Mouse (Mus musculus): ENCODE measurements around the gene Ces1d. TPM values are rescaled to one million over a fixed set of nuclear protein-coding genes. Genes with fewer than 3 reads are reported as not detected.
"Not testable (repeated sequence)": the region's sequence is repeated elsewhere in the genome, so short reads cannot be mapped to it uniquely, and the experiment has no call there.

The Ces1d gene
- polyA plus RNA-seq, 1 experiment from 2014 or later, result 1.2 TPM

GRCm38 (mm10) chr8:93226471-93226870 is 28.8 kb upstream of the Ces1d start:
- not testable (repeated sequence) for H3K9ac ChIP-seq (replicated peaks; ENCODE audit: low read length); H3K9me3 ChIP-seq (replicated peaks; ENCODE audit: control insufficient read depth, low read length); H3K4me2 ChIP-seq (ENCODE audit: low read depth, low read length); DNase-seq (ENCODE audit: low spot score); H3K27ac ChIP-seq (replicated peaks; ENCODE audit: low read depth, low read length); H3K36me3 ChIP-seq (replicated peaks; ENCODE audit: control insufficient read depth, insufficient read depth, low read depth, low read length); H3K4me3 ChIP-seq (ENCODE audit: low read depth, low read length); H3K4me1 ChIP-seq (ENCODE audit: control insufficient read depth, insufficient read depth, low read length); H3K27me3 ChIP-seq (ENCODE audit: control insufficient read depth, insufficient read depth, low read length); ATAC-seq (replicated peaks; ENCODE audit: insufficient number of reproducible peaks, low FRiP score, low TSS enrichment, low read depth)
- WGBS, result 93% methylated on average over 1 of the region's 1 CpGs

GRCm38 (mm10) chr8:93221896-93222295 is 24.3 kb upstream of the Ces1d start:
- DNase-seq (ENCODE audit: low spot score) (no peak), ATAC-seq (replicated peaks; ENCODE audit: insufficient number of reproducible peaks, low FRiP score, low TSS enrichment, low read depth) (no peak)
- no peaks in the 10 kb centered on the region for H3K27me3 ChIP-seq (ENCODE audit: control insufficient read depth, insufficient read depth, low read length)

GRCm38 (mm10) chr8:93217867-93218266 is 20.2 kb upstream of the Ces1d start:
- no peak for DNase-seq (ENCODE audit: low spot score)
- no peaks in the 10 kb centered on the region for H3K4me1 ChIP-seq (ENCODE audit: control insufficient read depth, insufficient read depth, low read length)
- H3K36me3 ChIP-seq (replicated peaks; ENCODE audit: control insufficient read depth, insufficient read depth, low read depth, low read length), result no peaks in the 10 kb centered on the region
- no peak overlapping the region for H3K9ac ChIP-seq (replicated peaks; ENCODE audit: low read length)
- WGBS, result 78% methylated on average over 4 of the region's 4 CpGs
- H3K4me3 ChIP-seq (ENCODE audit: low read depth, low read length), result no peak overlapping the region
- no peaks in the 10 kb centered on the region for H3K27me3 ChIP-seq (ENCODE audit: control insufficient read depth, insufficient read depth, low read length)
- H3K4me2 ChIP-seq (ENCODE audit: low read depth, low read length), result no peak overlapping the region
- no peak for ATAC-seq (replicated peaks; ENCODE audit: insufficient number of reproducible peaks, low FRiP score, low TSS enrichment, low read depth)
- H3K27ac ChIP-seq (replicated peaks; ENCODE audit: low read depth, low read length), result no peak overlapping the region
- H3K9me3 ChIP-seq (replicated peaks; ENCODE audit: control insufficient read depth, low read length), result no peaks in the 10 kb centered on the region

More at GRCm38 (mm10) chr8:93221896-93222295, 24.3 kb upstream of the Ces1d start:
- H3K4me3 ChIP-seq (ENCODE audit: low read depth, low read length), result no peak overlapping the region
- H3K9ac ChIP-seq (replicated peaks; ENCODE audit: low read length), result no peak overlapping the region
- whole genome bisulfite sequencing, result 81% methylated on average over 3 of the region's 3 CpGs
- no peaks in the 10 kb centered on the region for H3K36me3 ChIP-seq (replicated peaks; ENCODE audit: control insufficient read depth, insufficient read depth, low read depth, low read length)
- no peak overlapping the region for H3K27ac ChIP-seq (replicated peaks; ENCODE audit: low read depth, low read length)
- H3K4me2 ChIP-seq (ENCODE audit: low read depth, low read length), result no peak overlapping the region
- H3K9me3 ChIP-seq (replicated peaks; ENCODE audit: control insufficient read depth, low read length), result no peaks in the 10 kb centered on the region
- H3K4me1 ChIP-seq (ENCODE audit: control insufficient read depth, insufficient read depth, low read length), result no peaks in the 10 kb centered on the region

GRCm38 (mm10) chr8:93217375-93217774 is 19.7 kb upstream of the Ces1d start:
- no peak overlapping the region for H3K4me2 ChIP-seq (ENCODE audit: low read depth, low read length)
- H3K9me3 ChIP-seq (replicated peaks; ENCODE audit: control insufficient read depth, low read length), result no peaks in the 10 kb centered on the region
- H3K4me3 ChIP-seq (ENCODE audit: low read depth, low read length), result no peak overlapping the region
- H3K9ac ChIP-seq (replicated peaks; ENCODE audit: low read length), result no peak overlapping the region
- no peaks in the 10 kb centered on the region for H3K4me1 ChIP-seq (ENCODE audit: control insufficient read depth, insufficient read depth, low read length)
- no peak for DNase-seq (ENCODE audit: low spot score)
- 87% methylated on average over 1 of the region's 1 CpGs for WGBS
- no peaks in the 10 kb centered on the region for H3K27me3 ChIP-seq (ENCODE audit: control insufficient read depth, insufficient read depth, low read length)
- no peak overlapping the region for H3K27ac ChIP-seq (replicated peaks; ENCODE audit: low read depth, low read length)
- no peaks in the 10 kb centered on the region for H3K36me3 ChIP-seq (replicated peaks; ENCODE audit: control insufficient read depth, insufficient read depth, low read depth, low read length)
- ATAC-seq (replicated peaks; ENCODE audit: insufficient number of reproducible peaks, low FRiP score, low TSS enrichment, low read depth), result no peak

GRCm38 (mm10) chr8:93211091-93211490 is 13.5 kb upstream of the Ces1d start:
- Histone ChIP-seq H3K4me1 (ENCODE audit: control insufficient read depth, insufficient read depth, low read length) (no peaks in the 10 kb centered on the region), H3K4me3 (ENCODE audit: low read depth, low read length) (no peak overlapping the region), H3K36me3 (replicated peaks; ENCODE audit: control insufficient read depth, insufficient read depth, low read depth, low read length) (no peaks in the 10 kb centered on the region), H3K27me3 (ENCODE audit: control insufficient read depth, insufficient read depth, low read length) (no peaks in the 10 kb centered on the region), H3K27ac (replicated peaks; ENCODE audit: low read depth, low read length) (no peak overlapping the region), H3K9ac (replicated peaks; ENCODE audit: low read length) (no peak overlapping the region), H3K9me3 (replicated peaks; ENCODE audit: control insufficient read depth, low read length) (no peaks in the 10 kb centered on the region), H3K4me2 (ENCODE audit: low read depth, low read length) (no peak overlapping the region)
- ATAC-seq (replicated peaks; ENCODE audit: insufficient number of reproducible peaks, low FRiP score, low TSS enrichment, low read depth), result no peak
- DNase-seq (ENCODE audit: low spot score), result no peak

- H3K9ac ChIP-seq (replicated peaks; ENCODE audit: low read length); H3K4me2 ChIP-seq (ENCODE audit: low read depth, low read length); ATAC-seq (replicated peaks; ENCODE audit: insufficient number of reproducible peaks, low FRiP score, low TSS enrichment, low read depth); H3K27me3 ChIP-seq (ENCODE audit: control insufficient read depth, insufficient read depth, low read length); H3K36me3 ChIP-seq (replicated peaks; ENCODE audit: control insufficient read depth, insufficient read depth, low read depth, low read length); H3K27ac ChIP-seq (replicated peaks; ENCODE audit: low read depth, low read length); H3K9me3 ChIP-seq (replicated peaks; ENCODE audit: control insufficient read depth, low read length); H3K4me3 ChIP-seq (ENCODE audit: low read depth, low read length); H3K4me1 ChIP-seq (ENCODE audit: control insufficient read depth, insufficient read depth, low read length); DNase-seq (ENCODE audit: low spot score): not testable (repeated sequence)
- 73% methylated on average over 7 of the region's 7 CpGs for WGBS
Observed at GRCm38 (mm10) chr8:93199146-93199545, 1.5 kb upstream of the Ces1d start.

- Histone ChIP-seq H3K36me3 (replicated peaks; ENCODE audit: control insufficient read depth, insufficient read depth, low read depth, low read length) (no peaks in the 10 kb centered on the region), H3K27me3 (ENCODE audit: control insufficient read depth, insufficient read depth, low read length) (no peaks in the 10 kb centered on the region), H3K9me3 (replicated peaks; ENCODE audit: control insufficient read depth, low read length) (no peaks in the 10 kb centered on the region), H3K9ac (replicated peaks; ENCODE audit: low read length) (no peak overlapping the region), H3K4me1 (ENCODE audit: control insufficient read depth, insufficient read depth, low read length) (no peaks in the 10 kb centered on the region), H3K4me3 (ENCODE audit: low read depth, low read length) (no peak overlapping the region), H3K4me2 (ENCODE audit: low read depth, low read length) (no peak overlapping the region), H3K27ac (replicated peaks; ENCODE audit: low read depth, low read length) (no peak overlapping the region)
- DNase-seq (ENCODE audit: low spot score) (no peak), ATAC-seq (replicated peaks; ENCODE audit: insufficient number of reproducible peaks, low FRiP score, low TSS enrichment, low read depth) (no peak)
- WGBS, result 89% methylated on average over 5 of the region's 5 CpGs
Observed at GRCm38 (mm10) chr8:93196436-93196835, 1.2 kb downstream of the Ces1d start.

- no peak overlapping the region for H3K4me2 ChIP-seq (ENCODE audit: low read depth, low read length)
- H3K27ac ChIP-seq (replicated peaks; ENCODE audit: low read depth, low read length), result no peak overlapping the region
- H3K36me3 ChIP-seq (replicated peaks; ENCODE audit: control insufficient read depth, insufficient read depth, low read depth, low read length), result no peaks in the 10 kb centered on the region
- ATAC-seq (replicated peaks; ENCODE audit: insufficient number of reproducible peaks, low FRiP score, low TSS enrichment, low read depth) (no peak), DNase-seq (ENCODE audit: low spot score) (no peak)
- no peak overlapping the region for H3K4me3 ChIP-seq (ENCODE audit: low read depth, low read length)
- no peaks in the 10 kb centered on the region for H3K27me3 ChIP-seq (ENCODE audit: control insufficient read depth, insufficient read depth, low read length)
- no peak overlapping the region for H3K9ac ChIP-seq (replicated peaks; ENCODE audit: low read length)
- no peaks in the 10 kb centered on the region for H3K4me1 ChIP-seq (ENCODE audit: control insufficient read depth, insufficient read depth, low read length)
- H3K9me3 ChIP-seq (replicated peaks; ENCODE audit: control insufficient read depth, low read length), result no peaks in the 10 kb centered on the region
- WGBS, result 74% methylated on average over 4 of the region's 4 CpGs
Observed at GRCm38 (mm10) chr8:93180581-93181129, 17.0 kb downstream of the Ces1d start.
